Mouse (Mus musculus): ENCODE results near the gene Slc50a1. TPM values are rescaled to one million over a fixed set of nuclear protein-coding genes. Genes with fewer than 3 reads are reported as not detected.

Gene Slc50a1
- 10 to 100 TPM; 24.1 to 29.6 TPM for total RNA-seq (2023)

GRCm38 (mm10) chr3:89270051-89270755 is at the start of gene Slc50a1:
Slc50a1 (minus strand) TSS chr3:89270570.

GRCm38 (mm10) chr3:89280606-89281511 is 10.5 kb upstream of the Slc50a1 start, which contains the start of gene Efna1:
Efna1 (minus strand) TSS chr3:89281142.

GRCm38 (mm10) chr3:89259076-89259475 is 11.3 kb downstream of the Slc50a1 start, which contains the start of gene Dpm3:
Dpm3 (plus strand) TSS chr3:89259358.

GRCm38 (mm10) chr3:89246261-89247100 is 23.9 kb downstream of the Slc50a1 start, which contains the start of gene Trim46:
Trim46 (minus strand) TSS chr3:89246309.

GRCm38 (mm10) chr3:89245688-89246171 is 24.6 kb downstream of the Slc50a1 start, which contains the start of gene Krtcap2:
Krtcap2 (plus strand) TSS chr3:89245966.

GRCm38 (mm10) chr3:89228836-89229235 is 41.5 kb downstream of the Slc50a1 start, which contains the start of gene Muc1:
Muc1 (plus strand) TSS chr3:89229057.

GRCm38 (mm10) chr3:89226900-89227299 is 43.5 kb downstream of the Slc50a1 start, which contains the start of gene Mtx1:
Mtx1 (minus strand) TSS chr3:89227088.

Other genes starting within 250 kb of the Slc50a1 start
- 10 to 100 TPM; 19.9 to 21.7 TPM for gene Rusc1, start 177.3 kb downstream of the Slc50a1 start, total RNA-seq (2023)
- gene Gm43738, start 169.5 kb downstream of the Slc50a1 start, total RNA-seq (2023) = not detected
- 10 to 100 TPM; 26.5 to 33.5 TPM for gene Fdps, start 168.6 kb downstream of the Slc50a1 start, total RNA-seq (2023)
- gene Pklr, start 134.4 kb downstream of the Slc50a1 start, total RNA-seq (2023) = 10 to 100 TPM; 14.9 to 33.6 TPM
- not detected for gene Hcn3, start 110.4 kb downstream of the Slc50a1 start, total RNA-seq (2023)
- gene Clk2, start 105.8 kb downstream of the Slc50a1 start, total RNA-seq (2023) = 10 to 100 TPM; 52.8 to 53.7 TPM
- 10 to 100 TPM; 45.9 to 51.1 TPM for gene Scamp3, start 93.1 kb downstream of the Slc50a1 start, total RNA-seq (2023)
- 1 to 10 TPM; 4.8 to 7.0 TPM for gene Fam189b, start 87.4 kb downstream of the Slc50a1 start, total RNA-seq (2023)
- 10 to 100 TPM; 59.9 to 64.3 TPM for gene Gba, start 67.6 kb downstream of the Slc50a1 start, total RNA-seq (2023)
- 1 to 10 TPM in 1 of 2 experiments, under 1 TPM in 1; 0.68 to 1.4 TPM for gene Thbs3, start 55.4 kb downstream of the Slc50a1 start, total RNA-seq (2023)
- 10 to 100 TPM; 44.5 to 57.2 TPM for gene Mtx1, start 43.5 kb downstream of the Slc50a1 start, total RNA-seq (2023)
- not detected for gene Muc1, start 41.5 kb downstream of the Slc50a1 start, total RNA-seq (2023)
- gene Krtcap2, start 24.6 kb downstream of the Slc50a1 start, total RNA-seq (2023) = 10 to 100 TPM; 68.3 to 70.2 TPM
- gene Trim46, start 24.3 kb downstream of the Slc50a1 start, total RNA-seq (2023) = under 1 TPM; 0.44 to 0.61 TPM
- gene Dpm3, start 11.2 kb downstream of the Slc50a1 start, total RNA-seq (2023) = 10 to 100 TPM; 42.5 to 56.9 TPM
- not detected for gene Efna1, start 10.6 kb upstream of the Slc50a1 start, total RNA-seq (2023)
- gene Efna3, start 52.4 kb upstream of the Slc50a1 start, total RNA-seq (2023) = not detected
- not detected for gene Efna4, start 67.5 kb upstream of the Slc50a1 start, total RNA-seq (2023)
- gene Adam15, start 79.4 kb upstream of the Slc50a1 start, total RNA-seq (2023) = 100 to 1,000 TPM; 119 to 125 TPM
- under 1 TPM in 1 of 2 experiments, not detected in 1; 0.15 TPM for gene Dcst2, start 91.4 kb upstream of the Slc50a1 start, total RNA-seq (2023)
- not detected for gene Dcst1, start 94.7 kb upstream of the Slc50a1 start, total RNA-seq (2023)
- gene Zbtb7b, start 124.2 kb upstream of the Slc50a1 start, total RNA-seq (2023) = 100 to 1,000 TPM; 136 to 149 TPM
- gene Lenep, start 132.2 kb upstream of the Slc50a1 start, total RNA-seq (2023) = not detected
- 10 to 100 TPM; 13.8 to 17.9 TPM for gene Flad1, start 141.3 kb upstream of the Slc50a1 start, total RNA-seq (2023)
- 10 to 100 TPM; 45.4 to 57.0 TPM for gene Cks1b, start 147.8 kb upstream of the Slc50a1 start, total RNA-seq (2023)
- gene Shc1, start 147.9 kb upstream of the Slc50a1 start, total RNA-seq (2023) = 100 to 1,000 TPM; 114 to 119 TPM
- gene Pygo2, start 159.6 kb upstream of the Slc50a1 start, total RNA-seq (2023) = 10 to 100 TPM; 36.1 to 46.3 TPM
- gene Pbxip1, start 166.1 kb upstream of the Slc50a1 start, total RNA-seq (2023) = 100 to 1,000 TPM; 136 to 147 TPM
- gene Pmvk, start 184.0 kb upstream of the Slc50a1 start, total RNA-seq (2023) = 1 to 10 TPM; 9.1 to 9.9 TPM
- gene Kcnn3, start 249.6 kb upstream of the Slc50a1 start, total RNA-seq (2023) = under 1 TPM; 0.13 to 0.26 TPM

All from neutrophil, adult 83 days (primary cell).